Mouse (Mus musculus) inflammation-experienced regulatory T-cells, adult 6 months (primary cell): ENCODE results near the gene Taar8b. TPM values are rescaled to one million over a fixed set of nuclear protein-coding genes. Genes with fewer than 3 reads are reported as not detected.
"Not testable (repeated sequence)": the region's sequence is repeated elsewhere in the genome, so short reads cannot be mapped to it uniquely, and the experiment has no call there.

Experiments used
- ATAC-seq: one replicate; pipeline ENCODE4 v1.8.0; 2017
- polyA plus RNA-seq, 3 experiments: library from polyadenylated mRNA; unstranded; fragments of 100-300 nt; shearing (Covaris generic); gene quantifications; one replicate each; pipeline ENCODE4 v1.2.1; 2017

Taar8b gene
- polyA plus RNA-seq, result not detected

DNA sequence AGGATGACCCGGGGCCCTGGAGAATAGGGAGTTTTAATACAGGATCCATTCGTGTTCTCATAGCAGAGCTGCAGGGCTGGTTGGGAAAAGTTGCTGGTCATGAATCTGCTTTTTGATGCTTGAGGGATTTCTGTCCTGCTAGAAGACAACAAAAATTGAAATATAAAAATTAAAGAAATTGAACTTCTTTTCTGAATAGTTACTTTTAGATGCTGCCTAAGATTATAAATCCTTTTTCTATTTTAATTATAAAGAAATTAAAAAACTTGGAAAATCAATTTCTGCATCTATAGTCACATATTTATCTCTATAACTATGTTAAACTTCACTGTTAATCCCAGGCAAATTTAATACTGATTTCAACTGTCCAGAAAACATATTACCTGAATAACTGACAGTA is at the start of gene Taar8b:
Gene Taar8b, minus strand, starts transcription at position 101 of the 400 bp plus-strand sequence.
- ATAC-seq, result no peak

GRCm38 (mm10) chr10:24138623-24139261 is 46.6 kb upstream of the Taar8b start:
- no peak for ATAC-seq

DNA sequence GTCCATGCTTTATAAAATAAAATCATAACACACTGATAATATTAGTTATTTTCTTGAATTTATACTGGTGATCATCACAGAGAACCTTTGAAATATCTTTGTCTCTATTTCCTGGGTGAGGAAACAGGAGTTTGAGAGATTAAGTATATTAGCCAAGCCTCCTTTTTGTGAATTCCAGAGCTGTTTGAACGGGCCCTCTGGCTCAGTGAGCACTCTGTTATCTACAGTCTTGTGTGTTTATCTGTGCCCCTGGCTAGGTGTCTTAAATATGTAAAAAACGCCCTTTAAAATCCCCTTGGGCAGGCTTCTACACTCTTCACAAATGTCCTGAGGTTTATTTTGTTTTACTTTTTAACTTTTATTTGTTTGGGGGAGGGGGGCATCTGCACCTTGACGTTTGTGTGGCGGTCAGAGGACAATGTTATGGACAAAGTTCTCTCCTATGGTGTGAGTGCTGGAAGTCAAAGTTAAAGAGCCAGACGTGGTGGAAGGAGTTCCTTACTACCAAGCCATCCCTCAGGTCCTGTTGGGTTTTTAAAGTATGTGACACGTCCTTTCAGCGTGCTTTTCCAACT is 42.1 kb upstream of the Taar8b start:
- no peak for ATAC-seq

- ATAC-seq, result no peak
Measured at GRCm38 (mm10) chr10:24133132-24133531, 41.0 kb upstream of the Taar8b start.

GRCm38 (mm10) chr10:24132273-24132672 is 40.2 kb upstream of the Taar8b start:
- ATAC-seq, result no peak

DNA sequence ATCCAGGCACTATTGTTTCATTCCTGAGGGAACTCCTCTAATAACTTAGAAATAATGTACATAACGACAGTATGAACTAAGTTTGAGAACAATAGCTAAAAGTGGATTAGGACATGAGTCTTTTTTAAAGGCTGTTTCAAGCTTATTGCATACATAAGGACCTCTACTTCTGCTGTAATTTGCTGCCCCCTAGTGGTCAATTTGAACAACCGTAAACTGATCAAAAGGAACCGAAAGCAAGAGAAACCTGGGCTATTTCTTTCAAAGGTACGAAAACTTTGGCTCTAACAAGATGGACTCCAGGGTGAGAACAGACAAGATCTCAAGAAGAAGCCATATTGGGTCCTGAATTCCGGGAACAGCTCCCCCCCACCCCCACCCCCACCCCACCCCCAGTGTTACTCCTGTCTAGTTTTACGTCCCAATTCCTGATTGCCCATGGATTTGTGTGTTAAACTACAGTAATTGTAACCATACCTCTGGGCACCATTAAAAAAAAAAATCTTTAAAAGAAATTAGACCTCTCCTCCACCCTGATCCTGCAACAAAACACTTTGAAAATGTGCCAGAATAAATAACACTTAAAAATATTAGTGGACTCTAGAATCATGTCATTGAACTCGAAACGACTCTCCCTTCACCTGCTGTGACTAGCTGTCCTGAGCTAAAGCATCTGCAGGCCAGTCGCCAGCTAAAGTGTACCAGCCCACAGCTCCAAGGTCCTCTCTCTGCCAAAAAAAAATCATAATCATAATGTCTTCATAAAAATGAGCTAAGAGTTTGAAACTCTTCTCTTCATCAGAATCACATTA is 39.6 kb upstream of the Taar8b start:
- peak; percentile 90 for ATAC-seq

DNA sequence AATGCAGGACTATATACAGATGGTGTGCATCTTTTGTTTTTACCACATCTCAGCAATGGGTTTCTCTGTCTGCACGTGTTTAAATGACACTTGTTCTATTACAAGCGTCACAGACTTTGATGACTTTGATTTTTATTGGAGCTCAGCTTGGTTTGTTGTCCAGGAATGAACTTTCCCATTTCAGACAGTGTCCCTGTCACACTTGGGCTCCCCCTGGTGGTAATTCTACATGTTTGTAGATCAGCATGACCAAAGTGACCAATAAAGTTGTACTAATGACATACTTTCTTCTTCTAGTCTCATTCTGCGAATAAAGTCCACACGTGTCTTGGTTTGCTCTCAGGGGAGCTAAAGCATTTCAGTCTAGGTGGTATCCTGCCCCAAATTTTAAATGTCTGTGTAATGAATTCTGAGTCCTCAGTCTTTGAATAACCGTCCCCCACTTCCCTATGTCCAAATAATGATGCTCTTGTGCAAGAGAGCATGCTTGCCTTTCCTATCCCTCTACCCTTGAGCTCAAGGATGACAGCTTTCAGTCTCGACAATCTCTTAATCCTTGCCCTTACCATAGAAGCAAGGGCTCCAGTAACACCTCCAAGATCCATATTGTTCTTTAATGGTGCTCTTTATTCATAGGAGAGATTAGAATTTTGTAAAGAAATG is 19.2 kb upstream of the Taar8b start:
- no peak for ATAC-seq

DNA sequence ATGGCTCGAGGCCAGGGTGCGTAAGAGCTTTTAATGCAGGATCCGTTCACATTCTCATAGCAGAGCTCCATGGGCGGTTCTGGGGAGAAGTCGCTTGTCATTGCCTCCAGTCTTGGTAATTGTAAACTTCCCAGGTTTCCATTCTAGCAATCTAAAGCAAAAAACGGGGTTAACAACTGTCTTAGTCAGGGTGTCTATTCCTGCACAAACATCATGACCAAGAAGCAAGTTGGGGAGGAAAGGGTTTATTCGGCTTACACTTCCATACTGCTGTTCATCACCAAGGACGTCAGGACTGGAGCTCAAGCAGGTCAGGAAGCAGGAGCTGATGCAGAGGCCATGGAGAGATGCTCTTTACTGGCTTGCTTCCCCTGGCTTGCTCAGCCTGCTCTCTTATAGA is 17.3 kb upstream of the Taar8b start, which contains the start of gene Taar9:
Gene Taar9, minus strand, starts transcription at position 101 of the 400 bp plus-strand sequence.
- ATAC-seq, result not testable (repeated sequence)

DNA sequence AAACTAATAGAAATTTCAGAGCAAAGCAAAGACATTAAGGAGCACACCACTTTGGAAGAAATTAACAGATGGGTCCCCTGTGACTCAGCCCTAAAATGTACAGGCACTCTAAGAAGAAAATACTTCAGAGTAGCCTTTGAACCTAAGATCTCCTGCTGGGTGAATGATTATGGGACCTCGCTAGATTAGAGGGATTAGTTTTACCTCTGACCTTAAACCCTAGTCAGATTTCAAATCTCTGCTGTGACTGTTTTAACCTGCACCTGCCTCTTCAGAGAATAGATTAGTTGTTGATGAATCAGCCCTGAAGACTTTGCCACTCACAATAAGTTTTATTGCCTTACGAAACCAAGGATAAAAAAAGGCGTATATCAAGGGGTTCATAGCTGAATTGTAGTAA is 16.1 kb upstream of the Taar8b start:
- ATAC-seq, result no peak

DNA sequence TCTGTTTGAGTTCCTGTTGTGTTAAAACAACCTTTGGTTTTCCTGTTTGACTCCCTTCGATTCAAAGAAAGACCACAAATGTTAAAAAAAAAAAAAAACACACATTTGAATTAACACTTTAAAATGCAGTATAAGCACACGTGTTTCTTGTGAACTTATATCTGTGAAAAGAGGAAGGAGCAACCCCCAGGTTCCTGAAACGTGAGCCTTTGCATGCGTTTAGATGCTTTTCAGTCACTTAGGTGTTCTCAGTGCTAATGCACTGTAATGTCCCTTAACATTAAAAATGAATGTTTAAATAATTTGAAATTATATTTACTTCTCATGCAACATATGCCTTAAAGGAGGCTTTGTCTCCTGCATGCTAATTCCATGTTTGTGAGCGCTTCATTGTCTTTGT is 15.7 kb upstream of the Taar8b start:
- no peak for ATAC-seq

- not testable (repeated sequence) for ATAC-seq
Measured at GRCm38 (mm10) chr10:24103299-24103698, 11.2 kb upstream of the Taar8b start.

DNA sequence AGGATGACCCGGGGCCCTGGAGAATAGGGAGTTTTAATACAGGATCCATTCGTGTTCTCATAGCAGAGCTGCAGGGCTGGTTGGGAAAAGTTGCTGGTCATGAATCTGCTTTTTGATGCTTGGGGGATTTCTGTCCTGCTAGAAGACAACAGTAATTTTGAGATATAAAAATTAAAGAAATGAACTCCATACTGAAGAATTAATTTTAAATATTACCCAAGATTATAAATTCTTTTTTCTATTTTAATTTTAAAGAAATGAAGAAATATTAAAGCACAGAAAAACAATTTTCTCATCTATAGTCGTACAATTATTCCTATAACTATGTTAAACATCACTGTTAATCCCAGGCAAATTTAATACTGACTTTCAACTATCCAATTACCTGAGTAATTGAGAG is 9.7 kb upstream of the Taar8b start, which contains the start of gene Taar8c:
Gene Taar8c, minus strand, starts transcription at position 101 of the 400 bp plus-strand sequence.
- ATAC-seq, result not testable (repeated sequence)

GRCm38 (mm10) chr10:24097010-24097409 is 4.9 kb upstream of the Taar8b start:
- not testable (repeated sequence) for ATAC-seq

- ATAC-seq, result no peak
Measured at GRCm38 (mm10) chr10:24087168-24087567, 4.9 kb downstream of the Taar8b start.

DNA sequence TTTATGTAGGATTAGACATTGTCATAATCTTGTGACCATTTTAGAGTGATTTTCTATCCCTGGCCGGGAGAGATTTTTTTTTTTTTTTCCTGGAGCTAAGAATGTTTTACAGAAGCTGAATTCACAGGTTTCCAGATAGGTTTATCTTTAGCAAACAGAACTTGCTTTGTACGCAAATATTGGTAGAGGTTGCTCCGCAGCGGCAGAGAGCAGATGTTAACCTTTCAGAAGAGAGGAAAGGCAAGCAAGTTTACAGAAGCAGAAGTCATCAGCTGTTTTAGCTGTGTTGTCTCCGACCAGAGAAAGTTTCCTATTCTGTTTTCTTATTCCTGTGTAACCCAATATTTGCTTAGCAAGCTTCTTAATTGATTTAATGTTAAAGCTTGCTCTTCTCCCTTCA is 5.5 kb downstream of the Taar8b start:
- ATAC-seq, result no peak

- no peak for ATAC-seq
Measured at GRCm38 (mm10) chr10:24085936-24086335, 6.2 kb downstream of the Taar8b start.

DNA sequence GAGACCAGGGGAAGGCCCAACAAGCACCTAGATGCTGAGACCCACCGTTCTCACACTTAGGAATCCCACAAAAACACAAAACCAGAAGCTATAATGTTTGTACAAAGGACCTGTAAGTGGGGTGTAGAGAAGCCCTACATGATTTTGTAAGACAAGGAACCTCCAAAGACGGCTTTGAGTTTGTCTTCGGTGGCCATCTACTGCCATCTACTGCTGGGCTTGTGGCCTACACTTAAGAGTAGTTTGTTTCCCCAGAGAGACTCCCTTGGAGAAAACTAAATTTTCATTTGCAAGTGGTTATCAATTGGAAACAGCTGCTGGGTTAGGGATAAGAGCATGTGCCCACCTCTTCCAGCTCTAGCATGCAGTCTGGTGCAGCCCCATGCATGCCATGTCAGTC is 11.9 kb downstream of the Taar8b start:
- ATAC-seq, result no peak

- not testable (repeated sequence) for ATAC-seq
Measured at GRCm38 (mm10) chr10:24076200-24076599, 15.9 kb downstream of the Taar8b start, which contains the start of gene Taar8a. Gene Taar8a (plus strand): TSS chr10:24076500.

DNA sequence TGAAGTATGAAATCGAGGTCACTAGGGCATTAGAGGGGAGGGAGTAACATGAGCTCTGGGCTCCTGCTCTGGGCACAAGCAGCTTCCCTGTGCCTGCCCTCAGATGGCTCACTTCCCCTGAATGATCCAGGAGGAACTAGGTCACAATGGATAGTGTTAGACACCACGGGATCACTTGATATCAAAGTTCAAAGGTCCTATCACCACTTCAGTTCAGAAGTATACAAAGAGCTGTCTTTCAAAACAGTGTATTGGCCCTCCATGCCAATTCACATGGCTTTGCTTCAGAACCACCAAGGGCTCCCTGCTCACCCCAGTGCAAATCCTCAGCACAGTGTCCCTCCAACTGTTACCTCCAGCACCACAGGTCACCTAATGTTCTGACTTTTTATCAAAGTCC is 17.3 kb downstream of the Taar8b start:
- ATAC-seq, result not testable (repeated sequence)

- ATAC-seq, result no peak
Measured at GRCm38 (mm10) chr10:24058986-24059385, 33.1 kb downstream of the Taar8b start.

- ATAC-seq, result no peak
Measured at GRCm38 (mm10) chr10:24052039-24052438, 40.1 kb downstream of the Taar8b start.

DNA sequence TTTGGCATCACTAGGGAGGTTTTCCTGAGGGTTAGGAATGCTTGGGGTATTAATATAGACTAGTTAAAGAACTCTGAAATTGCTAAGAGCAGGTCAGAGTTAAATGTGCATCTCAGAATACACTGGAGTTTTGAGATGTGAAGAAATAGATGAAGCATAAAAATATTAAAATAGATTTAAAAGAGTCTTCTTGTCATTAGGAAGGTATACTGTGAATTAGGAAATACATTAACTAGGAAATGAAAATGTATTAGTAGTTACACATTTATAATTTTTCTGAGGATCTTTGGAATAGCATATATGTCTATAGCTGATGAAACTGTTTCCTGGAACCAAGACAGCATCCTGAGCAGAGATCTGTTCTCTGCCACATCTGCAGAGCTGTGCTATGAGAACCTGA is 42.9 kb downstream of the Taar8b start, which contains the start of gene Taar7f:
Gene Taar7f, plus strand, starts transcription at position 301 of the 400 bp plus-strand sequence.
- no peak for ATAC-seq
